Mouse (Mus musculus) layer of hippocampus, postnatal 14 days (tissue): ENCODE data around the gene Haus4. TPM values are rescaled to one million over a fixed set of nuclear protein-coding genes. Genes with fewer than 3 reads are reported as not detected.

Source experiments
- DNase-seq, 2 experiments: peaks; one replicate each; pipeline ENCODE4 v3.0.0; 2021 to 2022; ENCODE audit warnings: low spot score in 2 of 2, mixed read lengths in 1 of 2
- long read RNA-seq, 2 experiments: library from polyadenylated mRNA; stranded (forward); transcript quantifications; one replicate each; pipeline ENCODE4 v2.0.0; 2021
- total RNA-seq, 2 experiments: library from RNA; stranded (reverse); gene quantifications; 2 replicates each; pipeline ENCODE4 v1.2.3; 2021

Gene Haus4
- 1 to 10 TPM; 4.1 to 4.2 TPM for total RNA-seq
- long read RNA-seq, experiment 1, partial matches to known transcripts = 1 of 3 reads
- long read RNA-seq, experiment 1, other reads (novel, unspliced or antisense) = 0 of 3 reads
- long read RNA-seq, experiment 2, transcript Haus4-201 (10 exons, 1,587 nt) = major isoform, 5 of 7 reads
- long read RNA-seq, experiment 2, partial matches to known transcripts = 1 of 7 reads
- long read RNA-seq, experiment 2, other reads (novel, unspliced or antisense) = 1 of 7 reads

- DNase-seq = peak; percentile 39 to 64
Observed at GRCm38 (mm10) chr14:54553975-54554769, at the start of gene Haus4. Gene Haus4 (minus strand): TSS chr14:54554616.

GRCm38 (mm10) chr14:54603686-54604085, 49.3 kb upstream of the Haus4 start:
- no peak for DNase-seq

GRCm38 (mm10) chr14:54603038-54603654, 48.7 kb upstream of the Haus4 start:
- DNase-seq = peak; percentile 94 to 97

GRCm38 (mm10) chr14:54602613-54603012, 48.2 kb upstream of the Haus4 start:
- DNase-seq = no peak

GRCm38 (mm10) chr14:54601601-54602000, 47.2 kb upstream of the Haus4 start:
- no peak for DNase-seq

- no peak for DNase-seq
Observed at GRCm38 (mm10) chr14:54597084-54597483, 42.7 kb upstream of the Haus4 start.

- DNase-seq = no peak
Observed at GRCm38 (mm10) chr14:54594631-54595414, 40.4 kb upstream of the Haus4 start.

GRCm38 (mm10) chr14:54594055-54594454, 39.6 kb upstream of the Haus4 start:
- DNase-seq = no peak

GRCm38 (mm10) chr14:54592319-54592934, 38.0 kb upstream of the Haus4 start:
- no peak for DNase-seq

- DNase-seq = no peak
Observed at GRCm38 (mm10) chr14:54591056-54591455, 36.6 kb upstream of the Haus4 start.

- DNase-seq = peak in 1 of 2 experiments; percentile 69
Observed at GRCm38 (mm10) chr14:54583681-54584338, 29.4 kb upstream of the Haus4 start.

GRCm38 (mm10) chr14:54582536-54582935, 28.1 kb upstream of the Haus4 start:
- no peak for DNase-seq

GRCm38 (mm10) chr14:54579638-54580037, 25.2 kb upstream of the Haus4 start:
- no peak for DNase-seq

GRCm38 (mm10) chr14:54578063-54578462, 23.6 kb upstream of the Haus4 start:
- no peak for DNase-seq

- peak; percentile 66 to 73 for DNase-seq
Observed at GRCm38 (mm10) chr14:54577089-54577982, 22.9 kb upstream of the Haus4 start, which contains the start of gene Ajuba. Gene Ajuba (minus strand): TSS chr14:54577558.

GRCm38 (mm10) chr14:54576241-54577088, 22.0 kb upstream of the Haus4 start:
- no peak for DNase-seq

- DNase-seq = no peak
Observed at GRCm38 (mm10) chr14:54575631-54576030, 21.2 kb upstream of the Haus4 start.

- DNase-seq = no peak
Observed at GRCm38 (mm10) chr14:54575031-54575430, 20.6 kb upstream of the Haus4 start.
